Mouse (Mus musculus) adipose tissue, adult 10 weeks (tissue): ENCODE measurements around the gene Serpinb7. TPM values are rescaled to one million over a fixed set of nuclear protein-coding genes. Genes with fewer than 3 reads are reported as not detected.

Experiments used
- polyA plus RNA-seq: library from polyadenylated mRNA; stranded (reverse); fragments of 350-450 nt; fragmentation: Illumina TruSeq; extraction: RNeasy Lipid Tissue Mini Kit (QIAGEN cat#74804); gene quantifications from one replicate; pipeline ENCODE4 v1.2.3, GENCODE M21; 2014; ENCODE audit warnings: low read depth, low replicate concordance

Gene Serpinb7
- not detected for polyA plus RNA-seq

GRCm38 (mm10) chr1:107399355-107399754, at the start of gene Serpinb7:
Gene Serpinb7 (plus strand): TSS chr1:107399655.

GRCm38 (mm10) chr1:107360898-107361297, 38.6 kb upstream of the Serpinb7 start, which contains the start of gene Serpinb11:
Gene Serpinb11 (plus strand): TSS chr1:107361198.

Other genes with a start within 250 kb of the Serpinb7 start
- gene Serpinb3b, start 121.3 kb upstream of the Serpinb7 start, polyA plus RNA-seq: not detected
- not detected for gene Serpinb3c, start 121.3 kb upstream of the Serpinb7 start, polyA plus RNA-seq
- not detected for gene Serpinb11, start 38.5 kb upstream of the Serpinb7 start, polyA plus RNA-seq
- gene Serpinb2, start 111.8 kb downstream of the Serpinb7 start, polyA plus RNA-seq: 0.63 TPM
- 5.3 TPM for gene Serpinb8, start 190.4 kb downstream of the Serpinb7 start, polyA plus RNA-seq